Mouse (Mus musculus) midbrain, embryonic 14.5 days (tissue): ENCODE measurements around the gene Olfr523. TPM values are rescaled to one million over a fixed set of nuclear protein-coding genes. Genes with fewer than 3 reads are reported as not detected.

ENCODE experiments used
- polyA plus RNA-seq: library from polyadenylated mRNA; unstranded; fragments of >200 nt; fragmentation: Nextera tagmentation; extraction: Ambion mirVana; gene quantifications from 2 replicates; pipeline ENCODE4 v1.2.1, GENCODE M21; 2014

Gene Olfr523
- polyA plus RNA-seq, 1 experiment from 2014 or later: not detected

Other genes with a start within 250 kb of the Olfr523 start
- gene Utf1, start 229.4 kb upstream of the Olfr523 start, polyA plus RNA-seq: not detected in 2 replicates
- gene 6430531B16Rik, start 194.5 kb upstream of the Olfr523 start, polyA plus RNA-seq: 0.74 and 0.76 TPM in 2 replicates
- 2.8 and 3.6 TPM in 2 replicates for gene Adam8, start 180.7 kb upstream of the Olfr523 start, polyA plus RNA-seq
- 51.5 and 55.9 TPM in 2 replicates for gene Zfp511, start 136.8 kb upstream of the Olfr523 start, polyA plus RNA-seq
- 58.6 and 64.7 TPM in 2 replicates for gene Tubgcp2, start 136.5 kb upstream of the Olfr523 start, polyA plus RNA-seq
- gene Msx3, start 124.1 kb upstream of the Olfr523 start, polyA plus RNA-seq: 5.1 and 5.8 TPM in 2 replicates
- gene Caly, start 90.7 kb upstream of the Olfr523 start, polyA plus RNA-seq: 184 and 275 TPM in 2 replicates
- gene Prap1, start 79.8 kb upstream of the Olfr523 start, polyA plus RNA-seq: not detected in 2 replicates
- 23.9 and 30.8 TPM in 2 replicates for gene Fuom, start 70.8 kb upstream of the Olfr523 start, polyA plus RNA-seq
- gene Paox, start 57.4 kb upstream of the Olfr523 start, polyA plus RNA-seq: 5.5 and 6.7 TPM in 2 replicates
- 129 TPM in 2 replicates for gene Echs1, start 56.7 kb upstream of the Olfr523 start, polyA plus RNA-seq
- 30.0 and 34.7 TPM in 2 replicates for gene Mtg1, start 35.7 kb upstream of the Olfr523 start, polyA plus RNA-seq
- 14.4 and 15.1 TPM in 2 replicates for gene Sprn, start 18.3 kb upstream of the Olfr523 start, polyA plus RNA-seq
- not detected in 2 replicates for gene Olfr522, start 8.5 kb upstream of the Olfr523 start, polyA plus RNA-seq
- gene Olfr524, start 32.7 kb downstream of the Olfr523 start, polyA plus RNA-seq: not detected in 2 replicates
- gene Cd163l1, start 45.0 kb downstream of the Olfr523 start, polyA plus RNA-seq: not detected in 2 replicates
- not detected in 2 replicates for gene 5830411N06Rik, start 74.1 kb downstream of the Olfr523 start, polyA plus RNA-seq
- not detected in 2 replicates for gene Olfr525, start 147.6 kb downstream of the Olfr523 start, polyA plus RNA-seq
- not detected in 2 replicates for gene Olfr527, start 160.8 kb downstream of the Olfr523 start, polyA plus RNA-seq
- not detected in 2 replicates for gene Olfr60, start 188.5 kb downstream of the Olfr523 start, polyA plus RNA-seq
- gene Olfr530, start 203.1 kb downstream of the Olfr523 start, polyA plus RNA-seq: not detected in 2 replicates
- gene Olfr531, start 229.7 kb downstream of the Olfr523 start, polyA plus RNA-seq: not detected in 2 replicates
- gene Olfr532, start 248.4 kb downstream of the Olfr523 start, polyA plus RNA-seq: not detected in 2 replicates